Mouse (Mus musculus) lung, postnatal 14 days (tissue): ENCODE results near the gene Gm49450.
"Not testable (repeated sequence)": the region's sequence is repeated elsewhere in the genome, so short reads cannot be mapped to it uniquely, and the experiment has no call there.

Experiments used
- DNase-seq: peaks from one replicate; pipeline ENCODE4 v3.0.0; 2021

Gm49450 gene

GRCm38 (mm10) chr15:98923031-98923537 is 30.3 kb downstream of the Gm49450 start:
- peak; percentile 15 for DNase-seq

GRCm38 (mm10) chr15:98922581-98922980 is 30.8 kb downstream of the Gm49450 start:
- DNase-seq = peak; percentile 28

GRCm38 (mm10) chr15:98921510-98921909 is 31.8 kb downstream of the Gm49450 start:
- no peak for DNase-seq

- not testable (repeated sequence) for DNase-seq
Measured at GRCm38 (mm10) chr15:98918499-98918895, 34.9 kb downstream of the Gm49450 start.

GRCm38 (mm10) chr15:98917538-98918498 is 35.5 kb downstream of the Gm49450 start, which contains the start of gene Lmbr1l:
Gene Lmbr1l (minus strand): TSS chr15:98918231.
- DNase-seq = peak; percentile 100

GRCm38 (mm10) chr15:98917091-98917490 is 36.3 kb downstream of the Gm49450 start:
- no peak for DNase-seq

GRCm38 (mm10) chr15:98916016-98916415 is 37.3 kb downstream of the Gm49450 start:
- DNase-seq = no peak

- DNase-seq = no peak
Measured at GRCm38 (mm10) chr15:98914903-98915302, 38.4 kb downstream of the Gm49450 start.

- peak; percentile 45 for DNase-seq
Measured at GRCm38 (mm10) chr15:98904692-98905091, 48.7 kb downstream of the Gm49450 start.

- DNase-seq = no peak
Measured at GRCm38 (mm10) chr15:98902600-98902999, 50.8 kb downstream of the Gm49450 start.

GRCm38 (mm10) chr15:98901530-98901929 is 51.8 kb downstream of the Gm49450 start:
- no peak for DNase-seq

GRCm38 (mm10) chr15:98897928-98898800 is 55.2 kb downstream of the Gm49450 start, which contains the start of gene Dhh:
Gene Dhh (minus strand): TSS chr15:98898540.
- DNase-seq = no peak

GRCm38 (mm10) chr15:98897495-98897894 is 55.9 kb downstream of the Gm49450 start:
- peak; percentile 62 for DNase-seq

GRCm38 (mm10) chr15:98895635-98896589 is 57.4 kb downstream of the Gm49450 start:
- peak; percentile 62 for DNase-seq

GRCm38 (mm10) chr15:98894746-98895634 is 58.4 kb downstream of the Gm49450 start:
- DNase-seq = no peak

- peak; percentile 38 for DNase-seq
Measured at GRCm38 (mm10) chr15:98893940-98894745, 59.2 kb downstream of the Gm49450 start, which contains the start of gene Rhebl1. Gene Rhebl1 (minus strand): TSS chr15:98894540.

- DNase-seq = no peak
Measured at GRCm38 (mm10) chr15:98893036-98893435, 60.3 kb downstream of the Gm49450 start.

GRCm38 (mm10) chr15:98891907-98892606 is 61.3 kb downstream of the Gm49450 start:
- DNase-seq = peak; percentile 74

- DNase-seq = no peak
Measured at GRCm38 (mm10) chr15:98891198-98891742, 62.1 kb downstream of the Gm49450 start.
